Mouse (Mus musculus) left cerebral cortex, postnatal 25 days (tissue): ENCODE data around the gene Pwwp2b. TPM values are rescaled to one million over a fixed set of nuclear protein-coding genes. Genes with fewer than 3 reads are reported as not detected.
A peak's percentile ranks its signal among the peaks of the same experiment; 100 is the strongest.

ENCODE experiments used
- DNase-seq, 2 experiments: peaks; one replicate each; pipeline ENCODE4 v3.0.0; 2022; ENCODE audit warnings: low spot score in 2 of 2, mixed read lengths in 1 of 2
- intact Hi-C: fragments of 180-260 bp; cut with DNase I; formaldehyde crosslinking; loops from one replicate; pipeline ENCODE4 v1.15.1; 2025
- total RNA-seq, 2 experiments: library from RNA; stranded (reverse); gene quantifications; 2 replicates each; pipeline ENCODE4 v1.2.3; 2021

Pwwp2b gene
- total RNA-seq, 2 experiments from 2014 or later = 10.5 to 11.9 TPM

- DNase-seq = peak in 1 of 2 experiments; percentile 75
- intact Hi-C loops = no loop called here
Measured at GRCm38 (mm10) chr7:139221072-139221471, 27.2 kb upstream of the Pwwp2b start.

GRCm38 (mm10) chr7:139221856-139222255 is 26.4 kb upstream of the Pwwp2b start:
- intact Hi-C loops = no loop called here
- no peak for DNase-seq

GRCm38 (mm10) chr7:139222341-139222740 is 25.9 kb upstream of the Pwwp2b start:
- intact Hi-C loops = no loop called here
- DNase-seq = no peak

GRCm38 (mm10) chr7:139224070-139224469 is 24.2 kb upstream of the Pwwp2b start:
- DNase-seq = no peak
- intact Hi-C loops = no loop called here

GRCm38 (mm10) chr7:139224725-139225124 is 23.6 kb upstream of the Pwwp2b start:
- intact Hi-C loops = no loop called here

GRCm38 (mm10) chr7:139226416-139226815 is 21.9 kb upstream of the Pwwp2b start:
- intact Hi-C loops = no loop called here
- no peak for DNase-seq

More at GRCm38 (mm10) chr7:139224725-139225124, 23.6 kb upstream of the Pwwp2b start:
- DNase-seq = no peak

- DNase-seq = no peak
Measured at GRCm38 (mm10) chr7:139228447-139229171, 19.7 kb upstream of the Pwwp2b start.

GRCm38 (mm10) chr7:139229837-139230236 is 18.4 kb upstream of the Pwwp2b start:
- intact Hi-C loops = no loop called here
- DNase-seq = no peak

More at GRCm38 (mm10) chr7:139228447-139229171, 19.7 kb upstream of the Pwwp2b start:
- intact Hi-C loops = no loop called here

GRCm38 (mm10) chr7:139230241-139230640 is 18.0 kb upstream of the Pwwp2b start:
- DNase-seq = no peak
- intact Hi-C loops = no loop called here

GRCm38 (mm10) chr7:139233714-139234113 is 14.6 kb upstream of the Pwwp2b start:
- intact Hi-C loops = loop anchor here (1.0 kb wide), 2 partner anchors 66 to 240 kb away; no protein-coding TSS in a partner anchor
- DNase-seq = peak; percentile 84 to 91

- DNase-seq = peak; percentile 27 to 38
- intact Hi-C loops = no loop called here
Measured at GRCm38 (mm10) chr7:139234426-139235188, 13.7 kb upstream of the Pwwp2b start.

GRCm38 (mm10) chr7:139235651-139236358 is 12.5 kb upstream of the Pwwp2b start:
- no peak for DNase-seq
- intact Hi-C loops = no loop called here

- no peak for DNase-seq
- intact Hi-C loops = no loop called here
Measured at GRCm38 (mm10) chr7:139239432-139239831, 8.8 kb upstream of the Pwwp2b start.

- no peak for DNase-seq
- intact Hi-C loops = loop anchor here (2.0 kb wide), 1 partner anchor 27 kb away; no protein-coding TSS in a partner anchor
Measured at GRCm38 (mm10) chr7:139246086-139246485, 2.2 kb upstream of the Pwwp2b start.

- peak; percentile 58 to 91 for DNase-seq
- intact Hi-C loops = loop anchor here (2.0 kb wide), 1 partner anchor 26 kb away; no protein-coding TSS in a partner anchor
Measured at GRCm38 (mm10) chr7:139246931-139247880, 1.1 kb upstream of the Pwwp2b start.

GRCm38 (mm10) chr7:139248615-139249405 is 528 bp downstream of the Pwwp2b start:
- DNase-seq = peak in 1 of 2 experiments; percentile 15
- intact Hi-C loops = no loop called here

- intact Hi-C loops = no loop called here
- peak in 1 of 2 experiments; percentile 21 for DNase-seq
Measured at GRCm38 (mm10) chr7:139249406-139250210, 1.3 kb downstream of the Pwwp2b start.
